ENCODE assay signal across 12 mouse cellular contexts in genomic region chr10:73828781-73829180, GRCm38 (mm10).
"Had no signal": no experiment of that assay in that cellular context is flagged by ENCODE, and none has a peak within 500 bp of the region (broad histone marks: within the 10 kb centered on the region; RNA-seq: fewer than 3 reads in every experiment).

No protein-coding gene starts in this region.

- DNase-seq: left cerebral cortex, postnatal 4 days; liver; liver, embryonic 13.5 days; liver, postnatal 0 days; lung, adult 18-20 months; lung, adult 2 months; lung, embryonic 14.5 days; lung, postnatal 10 days; lung, postnatal 14 days; lung, postnatal 36 days; lung, postnatal 4 days; midbrain, embryonic 14.5 days had no signal
